Mouse (Mus musculus): ENCODE measurements around the gene Rpl36a.

DNA sequence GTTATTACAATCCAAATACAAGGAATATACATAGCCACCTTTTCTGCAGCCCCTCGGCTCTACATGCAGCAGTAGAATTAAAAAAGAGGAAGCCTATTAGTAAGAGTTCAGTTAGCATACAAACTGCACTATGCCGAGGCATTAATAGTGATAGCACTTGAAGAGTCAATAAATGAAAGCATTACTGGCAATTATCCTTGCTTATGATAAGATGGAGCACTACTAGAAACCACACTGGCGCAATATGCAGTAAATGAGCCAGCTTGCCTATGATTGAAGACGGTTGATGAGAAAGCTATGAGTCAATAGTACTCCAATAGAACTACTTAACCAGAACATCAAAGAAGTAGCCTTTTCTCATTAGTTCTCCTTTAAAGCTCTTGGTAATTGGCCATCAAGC is 7.6 kb upstream of the Rpl36a start:
- TF ChIP-seq POLR2A (IDR thresholded peaks at IDR 0.05; ENCODE audit: low read depth, low read length) (no peak), CTCF (conservative IDR thresholded peaks at IDR 0.05; ENCODE audit: insufficient read depth, insufficient read length, low read depth, low read length) (no peak)

Data from kidney, adult 2 months (tissue).